Mouse (Mus musculus) embryonic facial prominence, embryonic 11.5 days (tissue): ENCODE results near the gene Yjefn3. TPM values are rescaled to one million over a fixed set of nuclear protein-coding genes. Genes with fewer than 3 reads are reported as not detected.

ENCODE experiments used
- polyA plus RNA-seq: library from polyadenylated mRNA; unstranded; fragments of >200 nt; fragmentation: Nextera tagmentation; extraction: Ambion mirVana; gene quantifications from 2 replicates; pipeline ENCODE4 v1.2.1, GENCODE M21; 2014

The Yjefn3 gene
- polyA plus RNA-seq, 1 experiment from 2014 or later, result 3.6 TPM

Other genes starting within 250 kb of the Yjefn3 start
- gene Zfp964, start 248.2 kb downstream of the Yjefn3 start, polyA plus RNA-seq, result 2.0 and 2.2 TPM in 2 replicates
- gene Zfp869, start 192.0 kb downstream of the Yjefn3 start, polyA plus RNA-seq, result 35.5 and 38.7 TPM in 2 replicates
- 7.6 and 7.8 TPM in 2 replicates for gene Zfp963, start 152.7 kb downstream of the Yjefn3 start, polyA plus RNA-seq
- gene Gm20422, start 127.8 kb downstream of the Yjefn3 start, polyA plus RNA-seq, result not detected in 2 replicates
- 35.0 and 35.9 TPM in 2 replicates for gene Atp13a1, start 111.5 kb downstream of the Yjefn3 start, polyA plus RNA-seq
- gene Zfp866, start 111.5 kb downstream of the Yjefn3 start, polyA plus RNA-seq, result 36.7 and 38.9 TPM in 2 replicates
- 4.4 and 4.6 TPM in 2 replicates for gene Gmip, start 94.0 kb downstream of the Yjefn3 start, polyA plus RNA-seq
- gene Lpar2, start 80.3 kb downstream of the Yjefn3 start, polyA plus RNA-seq, result 1.8 and 2.1 TPM in 2 replicates
- gene Pbx4, start 70.2 kb downstream of the Yjefn3 start, polyA plus RNA-seq, result 13.8 and 14.9 TPM in 2 replicates
- 0.32 and 0.66 TPM in 2 replicates for gene Cilp2, start 15.0 kb downstream of the Yjefn3 start, polyA plus RNA-seq
- 3.2 and 3.7 TPM in 2 replicates for gene Tssk6, start 528 bp downstream of the Yjefn3 start, polyA plus RNA-seq
- gene Ndufa13, start 154 bp downstream of the Yjefn3 start, polyA plus RNA-seq, result 158 and 165 TPM in 2 replicates
- 64.4 and 78.8 TPM in 2 replicates for gene Gatad2a, start 93.7 kb upstream of the Yjefn3 start, polyA plus RNA-seq
- 44.8 and 47.8 TPM in 2 replicates for gene Mau2, start 140.0 kb upstream of the Yjefn3 start, polyA plus RNA-seq
- 29.1 and 32.1 TPM in 2 replicates for gene Sugp1, start 140.1 kb upstream of the Yjefn3 start, polyA plus RNA-seq
- gene Tm6sf2, start 170.2 kb upstream of the Yjefn3 start, polyA plus RNA-seq, result 0.34 and 0.72 TPM in 2 replicates
- 0.07 TPM in 1 of 2 replicates, not detected in the other for gene Hapln4, start 180.7 kb upstream of the Yjefn3 start, polyA plus RNA-seq
- gene Ncan, start 218.2 kb upstream of the Yjefn3 start, polyA plus RNA-seq, result 6.4 and 7.3 TPM in 2 replicates
- 19.2 and 19.5 TPM in 2 replicates for gene Nr2c2ap, start 228.6 kb upstream of the Yjefn3 start, polyA plus RNA-seq
- gene Rfxank, start 236.4 kb upstream of the Yjefn3 start, polyA plus RNA-seq, result 17.0 and 18.3 TPM in 2 replicates
- 40.4 and 46.6 TPM in 2 replicates for gene Borcs8, start 236.8 kb upstream of the Yjefn3 start, polyA plus RNA-seq
- 0.45 and 0.64 TPM in 2 replicates for gene Mef2b, start 237.0 kb upstream of the Yjefn3 start, polyA plus RNA-seq